Mouse (Mus musculus) C2C12 (cell line): ENCODE results near the gene Mup19.
"Not testable (repeated sequence)": the region's sequence is repeated elsewhere in the genome, so short reads cannot be mapped to it uniquely, and the experiment has no call there.

Experiments
- CTCF ChIP-seq: IDR thresholded peaks from one replicate; pipeline ENCODE4 v1.5.1; 2011; ENCODE audit not compliant: control insufficient read depth, insufficient read depth, insufficient read length
- USF1 ChIP-seq: IDR thresholded peaks from one replicate; pipeline ENCODE4 v1.6.1; 2011; ENCODE audit warnings: low read depth, mild to moderate bottlenecking, control low read depth, moderate library complexity

- TF ChIP-seq CTCF, USF1: not testable (repeated sequence)
These were observed 26.9 kb upstream of the Mup19 start for GRCm38 (mm10) chr4:61808926-61809325.
